Mouse (Mus musculus) megakaryocyte, embryonic 14.5 days (primary cell): ENCODE measurements around the gene Abca2. TPM values are rescaled to one million over a fixed set of nuclear protein-coding genes. Genes with fewer than 3 reads are reported as not detected.

Source experiments
- H3K27me3 ChIP-seq: replicated peaks from 2 replicates; pipeline ENCODE3; 2012; ENCODE audit warnings: inconsistent platforms
- H3K36me3 ChIP-seq: replicated peaks from 2 replicates; pipeline ENCODE3; 2012; ENCODE audit warnings: low read length, inconsistent platforms, mixed read lengths
- H3K4me1 ChIP-seq: 2 replicates; pipeline ENCODE4 v1.6.1; 2012; ENCODE audit warnings: inconsistent platforms
- H3K4me3 ChIP-seq: replicated peaks from 2 replicates; pipeline ENCODE3; 2012; ENCODE audit warnings: moderate library complexity, mild to moderate bottlenecking, inconsistent platforms
- H3K9me3 ChIP-seq: 2 replicates; pipeline ENCODE4 v1.6.1; 2012; ENCODE audit warnings: inconsistent platforms
- FLI1 ChIP-seq: IDR thresholded peaks from 2 replicates; pipeline ENCODE4 v1.6.1; 2012; ENCODE audit warnings: low read length, inconsistent platforms, mixed read lengths
- GATA1 ChIP-seq: IDR thresholded peaks from 3 replicates; pipeline ENCODE4 v1.6.1; 2012; ENCODE audit warnings: mixed read lengths, low read length, inconsistent platforms, borderline replicate concordance
- polyA plus RNA-seq: library from polyadenylated mRNA; stranded (reverse); fragments of >175 nt; gene quantifications from 2 replicates; pipeline ENCODE4 v1.2.3, GENCODE M21; 2012; ENCODE audit warnings: low replicate concordance; ENCODE audit not compliant: insufficient read depth

Gene Abca2
- 13.1 and 24.3 TPM in 2 replicates for polyA plus RNA-seq

GRCm38 (mm10) chr2:25428442-25429236 lies at the start of gene Abca2:
Gene Abca2, plus strand, starts transcription at chr2:25428703.
- TF ChIP-seq GATA1 (no peak), FLI1 (no peak)
- H3K27me3 ChIP-seq: peaks cover 44% of the 10 kb centered on the region
- peak within 1 kb of the TSS; percentile 94 for H3K4me3 ChIP-seq

GRCm38 (mm10) chr2:25384492-25384891 lies 44.0 kb upstream of the Abca2 start:
- no peak overlapping the region for H3K4me3 ChIP-seq
- H3K9me3 ChIP-seq: no peaks in the 10 kb centered on the region
- peaks cover 43% of the 10 kb centered on the region for H3K27me3 ChIP-seq
- TF ChIP-seq GATA1 (no peak), FLI1 (no peak)
- no peaks in the 10 kb centered on the region for H3K36me3 ChIP-seq
- 0 out of 2 replicates have a peak, but pooled peaks cover 3% of the 10 kb centered on the region for H3K4me1 ChIP-seq

More at GRCm38 (mm10) chr2:25428442-25429236, at the start of gene Abca2:
- peaks cover 32% of the 10 kb centered on the region for H3K36me3 ChIP-seq
- H3K4me1 ChIP-seq: peaks cover 97% of the 10 kb centered on the region
- H3K9me3 ChIP-seq: peaks cover 3% of the 10 kb centered on the region; the same call in 1 of the 2 replicates

GRCm38 (mm10) chr2:25391266-25391665 lies 37.2 kb upstream of the Abca2 start:
- no peak for TF ChIP-seq GATA1
- Histone ChIP-seq H3K4me1 (peaks cover 20% of the 10 kb centered on the region), H3K9me3 (no peaks in the 10 kb centered on the region), H3K36me3 (no peaks in the 10 kb centered on the region), H3K4me3 (no peak overlapping the region), H3K27me3 (peaks cover 59% of the 10 kb centered on the region)

GRCm38 (mm10) chr2:25394281-25395221 lies 34.0 kb upstream of the Abca2 start:
- TF ChIP-seq GATA1 (no peak), FLI1 (no peak)
- no peak overlapping the region for H3K4me3 ChIP-seq

GRCm38 (mm10) chr2:25395721-25396596 lies 32.5 kb upstream of the Abca2 start, which contains the start of gene Entpd2:
Gene Entpd2, plus strand, starts transcription at chr2:25395874.
- H3K4me3 ChIP-seq: peak within 1 kb of the TSS; percentile 89
- H3K9me3 ChIP-seq: no peaks in the 10 kb centered on the region
- no peak for TF ChIP-seq FLI1
- no peak for TF ChIP-seq GATA1

More at GRCm38 (mm10) chr2:25394281-25395221, 34.0 kb upstream of the Abca2 start:
- Histone ChIP-seq H3K36me3 (no peaks in the 10 kb centered on the region), H3K9me3 (no peaks in the 10 kb centered on the region), H3K27me3 (peaks cover 80% of the 10 kb centered on the region), H3K4me1 (peaks cover 28% of the 10 kb centered on the region)

GRCm38 (mm10) chr2:25396597-25396983 lies 31.9 kb upstream of the Abca2 start:
- Histone ChIP-seq H3K9me3 (no peaks in the 10 kb centered on the region), H3K4me3 (no peak overlapping the region), H3K27me3 (peaks cover 93% of the 10 kb centered on the region), H3K4me1 (peaks cover 36% of the 10 kb centered on the region), H3K36me3 (no peaks in the 10 kb centered on the region)
- TF ChIP-seq GATA1 (no peak), FLI1 (no peak)

More at GRCm38 (mm10) chr2:25395721-25396596, 32.5 kb upstream of the Abca2 start, which contains the start of gene Entpd2:
- peaks cover 91% of the 10 kb centered on the region for H3K27me3 ChIP-seq
- H3K36me3 ChIP-seq: no peaks in the 10 kb centered on the region
- peaks cover 35% of the 10 kb centered on the region for H3K4me1 ChIP-seq

GRCm38 (mm10) chr2:25397010-25397409 lies 31.5 kb upstream of the Abca2 start:
- TF ChIP-seq GATA1 (no peak), FLI1 (no peak)
- no peaks in the 10 kb centered on the region for H3K9me3 ChIP-seq
- no peak overlapping the region for H3K4me3 ChIP-seq
- H3K27me3 ChIP-seq: peaks cover 93% of the 10 kb centered on the region
- H3K36me3 ChIP-seq: no peaks in the 10 kb centered on the region
- H3K4me1 ChIP-seq: peaks cover 36% of the 10 kb centered on the region

GRCm38 (mm10) chr2:25398065-25398464 lies 30.4 kb upstream of the Abca2 start:
- Histone ChIP-seq H3K27me3 (peaks cover 94% of the 10 kb centered on the region), H3K36me3 (no peaks in the 10 kb centered on the region), H3K4me3 (no peak overlapping the region), H3K4me1 (peaks cover 46% of the 10 kb centered on the region), H3K9me3 (no peaks in the 10 kb centered on the region)
- TF ChIP-seq FLI1: no peak
- TF ChIP-seq GATA1: no peak

GRCm38 (mm10) chr2:25399051-25399450 lies 29.5 kb upstream of the Abca2 start, which contains the start of gene Npdc1:
Gene Npdc1, plus strand, starts transcription at chr2:25399351.
- no peak for TF ChIP-seq GATA1
- Histone ChIP-seq H3K27me3 (peaks cover 99% of the 10 kb centered on the region), H3K4me3 (no peak within 1 kb of the TSS)

More at GRCm38 (mm10) chr2:25399051-25399450, 29.5 kb upstream of the Abca2 start, which contains the start of gene Npdc1:
- no peaks in the 10 kb centered on the region for H3K36me3 ChIP-seq
- no peaks in the 10 kb centered on the region for H3K9me3 ChIP-seq
- H3K4me1 ChIP-seq: peaks cover 49% of the 10 kb centered on the region
